Mouse (Mus musculus) stomach, embryonic 14.5 days (tissue): ENCODE measurements at regions not wholly inside any gene's neighbourhood (a gene's known extent, or its start where the extent isn't known, plus 50 kb on each side); places are given as distances from the start of the nearest gene placed in this dataset.

Experiments
- ATAC-seq: fragments of 200-750 bp; cut with Nextera tagmentation; 2 replicates; pipeline ENCODE4 v1.8.0; 2017; ENCODE audit warnings: low read depth, moderate TSS enrichment; ENCODE audit not compliant: insufficient number of reproducible peaks, insufficient read depth, low FRiP score
- H3K27ac ChIP-seq: fragments of 300-500 bp; sonication (generic); 2 replicates; pipeline ENCODE4 v1.5.1; 2014; ENCODE audit warnings: mild to moderate bottlenecking, low read length, moderate library complexity, mixed read lengths
- H3K27me3 ChIP-seq: fragments of 300-500 bp; sonication (generic); 2 replicates; pipeline ENCODE4 v1.6.1; 2014; ENCODE audit warnings: low read length, control low read depth, mixed read lengths; ENCODE audit not compliant: control insufficient read depth, insufficient read depth
- H3K36me3 ChIP-seq: fragments of 300-500 bp; sonication (generic); 2 replicates; pipeline ENCODE4 v1.6.1; 2014; ENCODE audit warnings: mild to moderate bottlenecking, control low read depth, low read length, moderate library complexity, mixed read lengths; ENCODE audit not compliant: control insufficient read depth, insufficient read depth
- H3K4me1 ChIP-seq: fragments of 300-500 bp; sonication (generic); 2 replicates; pipeline ENCODE4 v1.6.1; 2014; ENCODE audit warnings: low read length, control low read depth, mixed read lengths; ENCODE audit not compliant: control insufficient read depth, insufficient read depth
- H3K4me2 ChIP-seq: fragments of 300-500 bp; sonication (generic); replicated peaks from 2 replicates; pipeline ENCODE4 v1.6.1; 2014; ENCODE audit warnings: low read depth, low read length, control low read depth
- H3K4me3 ChIP-seq: fragments of 300-500 bp; sonication (generic); 2 replicates; pipeline ENCODE4 v1.5.1; 2014; ENCODE audit warnings: low read depth, low read length, control low read depth
- H3K9ac ChIP-seq: fragments of 300-500 bp; sonication (generic); replicated peaks from 2 replicates; pipeline ENCODE4 v1.6.1; 2014; ENCODE audit warnings: low read depth, mild to moderate bottlenecking, control low read depth, low read length, moderate library complexity, mixed read lengths
- H3K9me3 ChIP-seq: fragments of 300-500 bp; sonication (generic); 2 replicates; pipeline ENCODE4 v1.6.1; 2016; ENCODE audit warnings: low read depth, low read length, control low read depth; ENCODE audit not compliant: control insufficient read depth
- WGBS: fragments of 180-500 bp; shearing (Covaris S2); extraction: QIAGEN DNeasy Blood & Tissue Kit; methylation state at CpG from one replicate; pipeline ENCODE4 v1.1.7; 2014; 5-methylcytosine and 5-hydroxymethylcytosine counted together

- H3K4me3 ChIP-seq = no peak overlapping the region
- no peaks in the 10 kb centered on the region for H3K27me3 ChIP-seq
- H3K27ac ChIP-seq = no peak overlapping the region
- no peak overlapping the region for H3K9ac ChIP-seq
- H3K4me1 ChIP-seq = peaks cover 4% of the 10 kb centered on the region
- no peaks in the 10 kb centered on the region for H3K36me3 ChIP-seq
- 43% methylated on average over 1 of the region's 1 CpGs for WGBS
- no peaks in the 10 kb centered on the region for H3K9me3 ChIP-seq
- H3K4me2 ChIP-seq = no peak overlapping the region
- ATAC-seq = no peak
These were observed 153.5 kb upstream of the Rreb1 start for GRCm38 (mm10) chr13:37624741-37625140.

GRCm38 (mm10) chr13:37625532-37626235 lies 152.5 kb upstream of the Rreb1 start:
- 87% methylated on average over 13 of the region's 13 CpGs for WGBS
- no peak overlapping the region for H3K4me3 ChIP-seq
- H3K9ac ChIP-seq = no peak overlapping the region
- no peak for ATAC-seq
- H3K27ac ChIP-seq = no peak overlapping the region
- no peaks in the 10 kb centered on the region for H3K36me3 ChIP-seq
- H3K4me2 ChIP-seq = no peak overlapping the region
- H3K9me3 ChIP-seq = no peaks in the 10 kb centered on the region
- no peaks in the 10 kb centered on the region for H3K4me1 ChIP-seq
- H3K27me3 ChIP-seq = no peaks in the 10 kb centered on the region

GRCm38 (mm10) chr13:37628391-37629270 lies 149.6 kb upstream of the Rreb1 start:
- Histone ChIP-seq H3K27me3 (no peaks in the 10 kb centered on the region), H3K36me3 (no peaks in the 10 kb centered on the region), H3K4me3 (no peak overlapping the region), H3K4me2 (no peak overlapping the region), H3K9ac (no peak overlapping the region), H3K4me1 (no peaks in the 10 kb centered on the region), H3K27ac (no peak overlapping the region), H3K9me3 (no peaks in the 10 kb centered on the region; the same call in 1 of the 2 replicates)
- WGBS = 69% methylated on average over 16 of the region's 16 CpGs
- no peak for ATAC-seq

- no peaks in the 10 kb centered on the region for H3K4me1 ChIP-seq
- no peaks in the 10 kb centered on the region; the same call in 1 of the 2 replicates for H3K9me3 ChIP-seq
- no peak overlapping the region for H3K9ac ChIP-seq
- no peaks in the 10 kb centered on the region for H3K36me3 ChIP-seq
- H3K27ac ChIP-seq = no peak overlapping the region
- no peaks in the 10 kb centered on the region for H3K27me3 ChIP-seq
- WGBS = 72% methylated on average over 6 of the region's 6 CpGs
- no peak for ATAC-seq
- H3K4me2 ChIP-seq = no peak overlapping the region
- no peak overlapping the region for H3K4me3 ChIP-seq
These were observed 148.8 kb upstream of the Rreb1 start for GRCm38 (mm10) chr13:37629271-37629899.

GRCm38 (mm10) chr13:37632835-37633440 lies 145.3 kb upstream of the Rreb1 start:
- no peak for ATAC-seq
- H3K4me2 ChIP-seq = no peak overlapping the region
- H3K4me3 ChIP-seq = no peak overlapping the region
- 92% methylated on average over 5 of the region's 5 CpGs for WGBS
- no peak overlapping the region for H3K9ac ChIP-seq
- H3K27ac ChIP-seq = no peak overlapping the region
- H3K36me3 ChIP-seq = no peaks in the 10 kb centered on the region
- no peaks in the 10 kb centered on the region; the same call in 1 of the 2 replicates for H3K9me3 ChIP-seq
- no peaks in the 10 kb centered on the region for H3K27me3 ChIP-seq
- no peaks in the 10 kb centered on the region for H3K4me1 ChIP-seq

- 63% methylated on average over 4 of the region's 4 CpGs for WGBS
- no peak overlapping the region for H3K27ac ChIP-seq
- no peak for ATAC-seq
- no peak overlapping the region for H3K4me2 ChIP-seq
- no peak overlapping the region for H3K4me3 ChIP-seq
- H3K36me3 ChIP-seq = no peaks in the 10 kb centered on the region
- H3K9me3 ChIP-seq = no peaks in the 10 kb centered on the region; the same call in 1 of the 2 replicates
- H3K4me1 ChIP-seq = no peaks in the 10 kb centered on the region
- H3K27me3 ChIP-seq = no peaks in the 10 kb centered on the region
- H3K9ac ChIP-seq = no peak overlapping the region
These were observed 141.8 kb upstream of the Rreb1 start for GRCm38 (mm10) chr13:37636363-37636762.

- Histone ChIP-seq H3K27ac (no peak overlapping the region), H3K27me3 (no peaks in the 10 kb centered on the region), H3K4me2 (no peak overlapping the region), H3K9me3 (no peaks in the 10 kb centered on the region; the same call in 1 of the 2 replicates), H3K36me3 (no peaks in the 10 kb centered on the region), H3K9ac (no peak overlapping the region), H3K4me1 (no peaks in the 10 kb centered on the region), H3K4me3 (no peak overlapping the region)
- no peak for ATAC-seq
- 81% methylated on average over 10 of the region's 10 CpGs for WGBS
These were observed 141.0 kb upstream of the Rreb1 start for GRCm38 (mm10) chr13:37637151-37637550.

GRCm38 (mm10) chr13:37638071-37638511 lies 140.1 kb upstream of the Rreb1 start:
- Histone ChIP-seq H3K4me2 (no peak overlapping the region), H3K27ac (no peak overlapping the region), H3K36me3 (no peaks in the 10 kb centered on the region), H3K27me3 (no peaks in the 10 kb centered on the region), H3K4me3 (no peak overlapping the region), H3K9me3 (no peaks in the 10 kb centered on the region), H3K4me1 (no peaks in the 10 kb centered on the region), H3K9ac (no peak overlapping the region)
- 5% methylated on average over 8 of the region's 8 CpGs for whole genome bisulfite sequencing
- no peak for ATAC-seq
